Mouse (Mus musculus) layer of hippocampus, adult 2 months (tissue): ENCODE measurements at regions not wholly inside any gene's neighbourhood (a gene's known extent, or its start where the extent isn't known, plus 50 kb on each side); places are given as distances from the start of the nearest gene placed in this dataset.

Experiments
- DNase-seq, 2 experiments: peaks; one replicate each; pipeline ENCODE4 v3.0.0; 2022; ENCODE audit warnings: low spot score in 2 of 2
- H3K27ac ChIP-seq: fragments of 200-600 bp; 2 replicates; pipeline ENCODE4 v1.8.1; 2022
- H3K4me3 ChIP-seq: fragments of 200-600 bp; 2 replicates; pipeline ENCODE4 v1.8.1; 2022; ENCODE audit warnings: mild to moderate bottlenecking
- CTCF ChIP-seq: fragments of 200-600 bp; conservative IDR thresholded peaks from 2 replicates; pipeline ENCODE4 v1.8.1; 2022; ENCODE audit warnings: antibody characterized with exemption, mild to moderate bottlenecking, moderate library complexity

- Histone ChIP-seq H3K27ac (no peak overlapping the region), H3K4me3 (no peak overlapping the region)
- DNase-seq = no peak
- no peak for TF ChIP-seq CTCF
These were observed 97.2 kb upstream of the 1500015O10Rik start for GRCm38 (mm10) chr1:43633246-43633645.

- Histone ChIP-seq H3K4me3 (no peak overlapping the region), H3K27ac (no peak overlapping the region)
- peak; percentile 77 for TF ChIP-seq CTCF
- peak in 1 of 2 experiments; percentile 40 for DNase-seq
These were observed 94.7 kb upstream of the 1500015O10Rik start for GRCm38 (mm10) chr1:43635718-43636117.

GRCm38 (mm10) chr1:43637956-43638355 lies 92.4 kb upstream of the 1500015O10Rik start:
- no peak overlapping the region for H3K4me3 ChIP-seq
- TF ChIP-seq CTCF = no peak
- peak overlapping the region; percentile 72; the same call in 1 of the 2 replicates for H3K27ac ChIP-seq
- peak; percentile 71 to 73 for DNase-seq

- DNase-seq = no peak
- Histone ChIP-seq H3K4me3 (no peak overlapping the region), H3K27ac (no peak overlapping the region)
- TF ChIP-seq CTCF = no peak
These were observed 58.4 kb upstream of the 1500015O10Rik start for GRCm38 (mm10) chr1:43672031-43672430.
